Mouse (Mus musculus): ENCODE measurements around the gene Aldh3a2. TPM values are rescaled to one million over a fixed set of nuclear protein-coding genes. Genes with fewer than 3 reads are reported as not detected.
A peak's percentile ranks its signal among the peaks of the same experiment; 100 is the strongest.

Gene Aldh3a2
- polyA plus RNA-seq, 1 experiment from 2014 or later = 16.7 TPM

GRCm38 (mm10) chr11:61225511-61225910 is 41.8 kb downstream of the Aldh3a2 start:
- Histone ChIP-seq H3K4me3 (no peak overlapping the region), H3K9me3 (no peaks in the 10 kb centered on the region), H3K36me3 (replicated peaks) (no peaks in the 10 kb centered on the region), H3K4me1 (no peaks in the 10 kb centered on the region), H3K27me3 (replicated peaks; ENCODE audit: low read depth, poor library complexity, severe bottlenecking) (no peaks in the 10 kb centered on the region), H3K27ac (replicated peaks) (no peak overlapping the region)
- 82% methylated on average over 4 of the region's 4 CpGs for WGBS
- no peak for DNase-seq (ENCODE audit: low spot score)

- no peak for DNase-seq (ENCODE audit: low spot score)
- 89% methylated on average over 10 of the region's 10 CpGs for WGBS
These were observed 42.4 kb downstream of the Aldh3a2 start for GRCm38 (mm10) chr11:61224907-61225306.

GRCm38 (mm10) chr11:61224234-61224744 is 43.0 kb downstream of the Aldh3a2 start:
- no peaks in the 10 kb centered on the region for H3K4me1 ChIP-seq
- DNase-seq (ENCODE audit: low spot score) = no peak
- H3K36me3 ChIP-seq (replicated peaks) = no peaks in the 10 kb centered on the region
- H3K27ac ChIP-seq (replicated peaks) = no peak overlapping the region
- H3K4me3 ChIP-seq = no peak overlapping the region
- H3K27me3 ChIP-seq (replicated peaks; ENCODE audit: low read depth, poor library complexity, severe bottlenecking) = no peaks in the 10 kb centered on the region
- H3K9me3 ChIP-seq = no peaks in the 10 kb centered on the region
- 85% methylated on average over 6 of the region's 6 CpGs for WGBS

More at GRCm38 (mm10) chr11:61224907-61225306, 42.4 kb downstream of the Aldh3a2 start:
- Histone ChIP-seq H3K36me3 (replicated peaks) (no peaks in the 10 kb centered on the region), H3K27ac (replicated peaks) (no peak overlapping the region), H3K4me3 (no peak overlapping the region), H3K27me3 (replicated peaks; ENCODE audit: low read depth, poor library complexity, severe bottlenecking) (no peaks in the 10 kb centered on the region), H3K4me1 (no peaks in the 10 kb centered on the region), H3K9me3 (no peaks in the 10 kb centered on the region)

- no peak overlapping the region for H3K27ac ChIP-seq (replicated peaks)
- no peak overlapping the region for H3K4me3 ChIP-seq
- no peak for DNase-seq (ENCODE audit: low spot score)
- no peaks in the 10 kb centered on the region for H3K36me3 ChIP-seq (replicated peaks)
- H3K4me1 ChIP-seq = no peaks in the 10 kb centered on the region
- WGBS = 90% methylated on average over 9 of the region's 9 CpGs
- no peaks in the 10 kb centered on the region for H3K27me3 ChIP-seq (replicated peaks; ENCODE audit: low read depth, poor library complexity, severe bottlenecking)
- no peaks in the 10 kb centered on the region for H3K9me3 ChIP-seq
These were observed 44.1 kb downstream of the Aldh3a2 start for GRCm38 (mm10) chr11:61222971-61223745.

- Histone ChIP-seq H3K4me3 (no peak overlapping the region), H3K27me3 (replicated peaks; ENCODE audit: low read depth, poor library complexity, severe bottlenecking) (no peaks in the 10 kb centered on the region), H3K27ac (replicated peaks) (no peak overlapping the region), H3K9me3 (no peaks in the 10 kb centered on the region), H3K4me1 (no peaks in the 10 kb centered on the region), H3K36me3 (replicated peaks) (no peaks in the 10 kb centered on the region)
- WGBS = 74% methylated on average over 1 of the region's 1 CpGs
- DNase-seq (ENCODE audit: low spot score) = no peak
These were observed 45.3 kb downstream of the Aldh3a2 start for GRCm38 (mm10) chr11:61222007-61222406.

GRCm38 (mm10) chr11:61220156-61220881 is 46.9 kb downstream of the Aldh3a2 start:
- Histone ChIP-seq H3K27me3 (replicated peaks; ENCODE audit: low read depth, poor library complexity, severe bottlenecking) (no peaks in the 10 kb centered on the region), H3K4me1 (no peaks in the 10 kb centered on the region), H3K36me3 (replicated peaks) (no peaks in the 10 kb centered on the region), H3K4me3 (no peak overlapping the region), H3K9me3 (no peaks in the 10 kb centered on the region), H3K27ac (replicated peaks) (no peak overlapping the region)
- WGBS = 70% methylated on average over 9 of the region's 9 CpGs
- DNase-seq (ENCODE audit: low spot score) = no peak

- Histone ChIP-seq H3K27ac (replicated peaks) (no peak overlapping the region), H3K36me3 (replicated peaks) (no peaks in the 10 kb centered on the region), H3K4me1 (no peaks in the 10 kb centered on the region), H3K9me3 (no peaks in the 10 kb centered on the region), H3K4me3 (no peak overlapping the region), H3K27me3 (replicated peaks; ENCODE audit: low read depth, poor library complexity, severe bottlenecking) (peaks cover 29% of the 10 kb centered on the region)
- DNase-seq (ENCODE audit: low spot score) = no peak
- 90% methylated on average over 3 of the region's 3 CpGs for WGBS
These were observed 51.3 kb downstream of the Aldh3a2 start for GRCm38 (mm10) chr11:61215936-61216335.

- no peak overlapping the region for H3K27ac ChIP-seq (replicated peaks)
- DNase-seq (ENCODE audit: low spot score) = peak; percentile 15
- peaks cover 7% of the 10 kb centered on the region; the same call in 1 of the 2 replicates for H3K4me1 ChIP-seq
- no peaks in the 10 kb centered on the region for H3K36me3 ChIP-seq (replicated peaks)
- peaks cover 34% of the 10 kb centered on the region for H3K27me3 ChIP-seq (replicated peaks; ENCODE audit: low read depth, poor library complexity, severe bottlenecking)
- 42% methylated on average over 20 of the region's 20 CpGs for WGBS
- no peaks in the 10 kb centered on the region for H3K9me3 ChIP-seq
- no peak overlapping the region for H3K4me3 ChIP-seq
These were observed 55.2 kb downstream of the Aldh3a2 start for GRCm38 (mm10) chr11:61212102-61212501.

GRCm38 (mm10) chr11:61208316-61208715 is 58.9 kb downstream of the Aldh3a2 start:
- Histone ChIP-seq H3K27me3 (replicated peaks; ENCODE audit: low read depth, poor library complexity, severe bottlenecking) (peaks cover 29% of the 10 kb centered on the region), H3K4me3 (no peak overlapping the region), H3K36me3 (replicated peaks) (no peaks in the 10 kb centered on the region), H3K9me3 (no peaks in the 10 kb centered on the region), H3K4me1 (peaks cover 8% of the 10 kb centered on the region; the same call in 1 of the 2 replicates), H3K27ac (replicated peaks) (no peak overlapping the region)
- no peak for DNase-seq (ENCODE audit: low spot score)
- WGBS = 89% methylated on average over 10 of the region's 10 CpGs

- Histone ChIP-seq H3K9me3 (no peaks in the 10 kb centered on the region), H3K36me3 (replicated peaks) (no peaks in the 10 kb centered on the region), H3K27ac (replicated peaks) (no peak within 1 kb of the TSS), H3K4me3 (no peak within 1 kb of the TSS), H3K4me1 (peaks cover 8% of the 10 kb centered on the region; the same call in 1 of the 2 replicates), H3K27me3 (replicated peaks; ENCODE audit: low read depth, poor library complexity, severe bottlenecking) (peaks cover 23% of the 10 kb centered on the region)
- 84% methylated on average over 10 of the region's 10 CpGs for WGBS
- DNase-seq (ENCODE audit: low spot score) = no peak
These were observed 59.6 kb downstream of the Aldh3a2 start, which contains the start of gene Aldh3a1 for GRCm38 (mm10) chr11:61207487-61208246. Gene Aldh3a1, plus strand, starts transcription at chr11:61207537.

GRCm38 (mm10) chr11:61206136-61206535 is 61.1 kb downstream of the Aldh3a2 start:
- no peak overlapping the region for H3K27ac ChIP-seq (replicated peaks)
- 94% methylated on average over 3 of the region's 3 CpGs for WGBS
- H3K36me3 ChIP-seq (replicated peaks) = no peaks in the 10 kb centered on the region
- H3K4me1 ChIP-seq = peaks cover 8% of the 10 kb centered on the region; the same call in 1 of the 2 replicates
- H3K4me3 ChIP-seq = no peak overlapping the region
- peaks cover 7% of the 10 kb centered on the region for H3K27me3 ChIP-seq (replicated peaks; ENCODE audit: low read depth, poor library complexity, severe bottlenecking)
- DNase-seq (ENCODE audit: low spot score) = no peak
- no peaks in the 10 kb centered on the region for H3K9me3 ChIP-seq
